Comparison of ENCODE assay signal across 19 mouse cellular contexts in the genomic region with DNA sequence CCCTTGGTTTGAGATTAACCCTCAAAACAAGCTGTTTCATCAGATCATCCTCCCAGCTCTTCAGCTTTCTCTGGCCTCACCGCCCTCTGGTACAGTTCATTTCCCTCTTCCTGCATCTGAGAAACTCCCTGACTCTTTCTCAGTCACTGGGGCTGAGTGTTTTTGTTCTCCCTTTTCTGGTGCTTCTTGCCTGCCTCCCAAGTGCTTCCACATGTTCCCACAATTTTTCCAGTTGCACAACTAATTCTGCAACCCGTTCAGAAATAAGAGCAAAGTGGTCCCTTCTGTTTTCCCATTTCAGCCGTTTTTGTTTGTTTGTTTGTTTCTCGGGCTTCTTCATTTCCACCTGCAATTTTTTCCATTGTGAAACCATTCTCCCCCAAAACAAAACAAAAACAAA. TPM values are rescaled to one million over a fixed set of nuclear protein-coding genes. Genes with fewer than 3 reads are reported as not detected.
DNase-seq lines count a peak whose midpoint lies in the region; ATAC-seq lines count a peak whose summit lies in the region.
"Had no signal": no experiment of that assay in that cellular context is flagged by ENCODE, and none has a peak within 500 bp of the region (broad histone marks: within the 10 kb centered on the region; RNA-seq: fewer than 3 reads in every experiment).

No protein-coding gene starts in this region.

- H3K9me3 ChIP-seq in midbrain, embryonic 11.5 days (ENCODE audit: control insufficient read depth, low read length): no peaks in the 10 kb centered on the region
- no peaks in the 10 kb centered on the region for H3K9me3 ChIP-seq in midbrain, embryonic 15.5 days

- H3K4me2 ChIP-seq in midbrain, embryonic 11.5 days: no peak overlapping the region
- no peak overlapping the region for H3K4me2 ChIP-seq in midbrain, embryonic 15.5 days

- no peaks in the 10 kb centered on the region for H3K4me1 ChIP-seq in midbrain, embryonic 11.5 days (ENCODE audit: control insufficient read depth, insufficient read depth, low read length)
- no peaks in the 10 kb centered on the region for H3K4me1 ChIP-seq in midbrain, embryonic 15.5 days

- 82% methylated on average over 4 of the region's 4 CpGs for WGBS in midbrain, embryonic 11.5 days
- 88% methylated on average over 4 of the region's 4 CpGs for WGBS in midbrain, embryonic 15.5 days

- H3K9ac ChIP-seq in midbrain, embryonic 11.5 days (ENCODE audit: low read length): no peak overlapping the region
- no peak overlapping the region for H3K9ac ChIP-seq in midbrain, embryonic 15.5 days

- ATAC-seq in midbrain, embryonic 11.5 days (ENCODE audit: low FRiP score): no peak
- ATAC-seq in midbrain, embryonic 15.5 days (replicated peaks): no peak
- ATAC-seq: activated CD4-positive, CD25-positive, alpha-beta regulatory T cell, adult 4 months; CD4-positive, CD25-positive, alpha-beta regulatory T cell, adult 4 months; Patski had no signal

- no peaks in the 10 kb centered on the region for H3K36me3 ChIP-seq in midbrain, embryonic 11.5 days (ENCODE audit: control insufficient read depth, insufficient read depth, low read length)
- no peaks in the 10 kb centered on the region for H3K36me3 ChIP-seq in midbrain, embryonic 15.5 days (replicated peaks)
- H3K36me3 ChIP-seq: G1E had no signal

- DNase-seq in heart, adult 11 months: peak; percentile 57
- no peak for DNase-seq in heart, adult 9 months (ENCODE audit: low spot score in 2 of 2)
- DNase-seq in midbrain, embryonic 11.5 days (ENCODE audit: low spot score, missing footprints): peak; percentile 73
- DNase-seq: adrenal gland, adult 2 months; adrenal gland, adult 8-10 months; adrenal gland, postnatal 10 days; adrenal gland, postnatal 14 days; adrenal gland, postnatal 25 days; adrenal gland, postnatal 36 days; B cell, adult 2 months; cerebellum, adult 11 months; cerebellum, adult 11-12 months; cerebellum, adult 18-20 months had no signal

- H3K27ac ChIP-seq in midbrain, embryonic 11.5 days (ENCODE audit: low read depth, low read length): no peak overlapping the region
- no peak overlapping the region for H3K27ac ChIP-seq in midbrain, embryonic 15.5 days

- no peaks in the 10 kb centered on the region for H3K27me3 ChIP-seq in midbrain, embryonic 11.5 days (ENCODE audit: control insufficient read depth, insufficient read depth, low read length)
- H3K27me3 ChIP-seq in midbrain, embryonic 15.5 days (replicated peaks): no peaks in the 10 kb centered on the region
- H3K27me3 ChIP-seq: CH12.LX, Patski had no signal

- H3K4me3 ChIP-seq in midbrain, embryonic 11.5 days (ENCODE audit: low read depth, low read length): no peak overlapping the region
- no peak overlapping the region for H3K4me3 ChIP-seq in midbrain, embryonic 15.5 days

RNA-seq across cellular contexts. Expression of a gene that starts 4.6 kb away (rescaled TPM):
- polyA plus RNA-seq in midbrain, embryonic 11.5 days (2014; fragmentation: Nextera tagmentation; extraction: Ambion mirVana): 50.0 and 50.8 TPM in 2 replicates
- 93.5 and 93.8 TPM in 2 replicates for polyA plus RNA-seq in midbrain, embryonic 15.5 days (2015; fragmentation: Nextera tagmentation; extraction: Ambion mirVana)

RNA-seq across cellular contexts. Expression of a gene that starts 7.2 kb away (rescaled TPM):
- polyA plus RNA-seq in midbrain, embryonic 11.5 days (2014; fragmentation: Nextera tagmentation; extraction: Ambion mirVana): 39.9 and 40.8 TPM in 2 replicates
- 62.9 and 65.2 TPM in 2 replicates for polyA plus RNA-seq in midbrain, embryonic 15.5 days (2015; fragmentation: Nextera tagmentation; extraction: Ambion mirVana)

RNA-seq across cellular contexts. Expression of a gene that starts 21.6 kb away (rescaled TPM):
- 16.0 and 21.4 TPM in 2 replicates for polyA plus RNA-seq in midbrain, embryonic 11.5 days (2014; fragmentation: Nextera tagmentation; extraction: Ambion mirVana)
- polyA plus RNA-seq in midbrain, embryonic 15.5 days (2015; fragmentation: Nextera tagmentation; extraction: Ambion mirVana): 48.6 and 51.4 TPM in 2 replicates

RNA-seq across cellular contexts. Expression of a gene that starts 41.6 kb away (rescaled TPM):
- 66.7 and 73.8 TPM in 2 replicates for polyA plus RNA-seq in midbrain, embryonic 11.5 days (2014; fragmentation: Nextera tagmentation; extraction: Ambion mirVana)
- 61.2 and 63.6 TPM in 2 replicates for polyA plus RNA-seq in midbrain, embryonic 15.5 days (2015; fragmentation: Nextera tagmentation; extraction: Ambion mirVana)

RNA-seq across cellular contexts. Expression of a gene that starts 44.7 kb away (rescaled TPM):
- polyA plus RNA-seq in midbrain, embryonic 11.5 days (2014; fragmentation: Nextera tagmentation; extraction: Ambion mirVana): 63.7 and 71.6 TPM in 2 replicates
- 94.4 and 103 TPM in 2 replicates for polyA plus RNA-seq in midbrain, embryonic 15.5 days (2015; fragmentation: Nextera tagmentation; extraction: Ambion mirVana)

Comparison
In these comparisons a context has a peak if more than half of its experiments do, and no peak if none do; other contexts are left out.
1. DNase-seq: peak in heart, adult 11 months (single experiment) and midbrain, embryonic 11.5 days (single experiment); none in heart, adult 9 months (0 of 2).